Mouse (Mus musculus) lung, postnatal 0 days (tissue): ENCODE data around the gene St6galnac5. TPM values are rescaled to one million over a fixed set of nuclear protein-coding genes. Genes with fewer than 3 reads are reported as not detected.

Experiments
- ATAC-seq: fragments of 200-750 bp; cut with Nextera tagmentation; 2 replicates; pipeline ENCODE4 v1.8.0; 2017; ENCODE audit warnings: moderate library complexity
- DNase-seq: peaks from one replicate; pipeline ENCODE4 v3.0.0-alpha.2; 2016; ENCODE audit warnings: low spot score
- H3K27ac ChIP-seq: fragments of 300-500 bp; sonication (generic); 2 replicates; pipeline ENCODE4 v1.5.1; 2014; ENCODE audit warnings: antibody characterized with exemption, mild to moderate bottlenecking, low read length, mixed read lengths
- H3K27me3 ChIP-seq: fragments of 300-500 bp; sonication (generic); replicated peaks from 2 replicates; pipeline ENCODE4 v1.6.1; 2014; ENCODE audit warnings: low read length, mixed read lengths; ENCODE audit not compliant: insufficient read depth
- H3K36me3 ChIP-seq: fragments of 300-500 bp; sonication (generic); 2 replicates; pipeline ENCODE4 v1.6.1; 2014; ENCODE audit warnings: low read length, mixed read lengths; ENCODE audit not compliant: insufficient read depth
- H3K4me1 ChIP-seq: fragments of 300-500 bp; sonication (generic); 2 replicates; pipeline ENCODE4 v1.6.1; 2014; ENCODE audit warnings: antibody characterized with exemption, low read depth, low read length, mixed read lengths; ENCODE audit not compliant: insufficient read depth
- H3K4me2 ChIP-seq: fragments of 300-500 bp; sonication (generic); replicated peaks from 2 replicates; pipeline ENCODE4 v1.6.1; 2014; ENCODE audit warnings: low read depth, mild to moderate bottlenecking, low read length, moderate library complexity, mixed read lengths
- H3K4me3 ChIP-seq: fragments of 300-500 bp; sonication (generic); 2 replicates; pipeline ENCODE4 v1.5.1; 2014; ENCODE audit warnings: low read depth, low read length
- H3K9ac ChIP-seq: fragments of 300-500 bp; sonication (generic); replicated peaks from 2 replicates; pipeline ENCODE4 v1.6.1; 2014; ENCODE audit warnings: low read depth, mild to moderate bottlenecking
- H3K9me3 ChIP-seq: fragments of 300-500 bp; sonication (generic); 2 replicates; pipeline ENCODE4 v1.6.1; 2016; ENCODE audit warnings: low read length, mixed read lengths
- CTCF ChIP-seq: IDR thresholded peaks from 2 replicates; pipeline ENCODE4 v1.5.1; 2016; ENCODE audit warnings: antibody characterized with exemption, mild to moderate bottlenecking
- EP300 ChIP-seq: IDR thresholded peaks from 2 replicates; pipeline ENCODE4 v1.6.1; 2016; ENCODE audit warnings: antibody characterized with exemption, mild to moderate bottlenecking, control low read depth
- WGBS: fragments of 180-500 bp; shearing (Covaris S2); extraction: QIAGEN DNeasy Blood & Tissue Kit; methylation state at CpG from one replicate; pipeline ENCODE4 v1.1.7; 2014; 5-methylcytosine and 5-hydroxymethylcytosine counted together
- polyA plus RNA-seq: library from polyadenylated mRNA; unstranded; fragments of >200 nt; fragmentation: Nextera tagmentation; extraction: Ambion mirVana; gene quantifications from 2 replicates; pipeline ENCODE4 v1.2.1, GENCODE M21; 2015

St6galnac5 gene
- polyA plus RNA-seq, 1 experiment from 2014 or later = 2.4 TPM

DNA sequence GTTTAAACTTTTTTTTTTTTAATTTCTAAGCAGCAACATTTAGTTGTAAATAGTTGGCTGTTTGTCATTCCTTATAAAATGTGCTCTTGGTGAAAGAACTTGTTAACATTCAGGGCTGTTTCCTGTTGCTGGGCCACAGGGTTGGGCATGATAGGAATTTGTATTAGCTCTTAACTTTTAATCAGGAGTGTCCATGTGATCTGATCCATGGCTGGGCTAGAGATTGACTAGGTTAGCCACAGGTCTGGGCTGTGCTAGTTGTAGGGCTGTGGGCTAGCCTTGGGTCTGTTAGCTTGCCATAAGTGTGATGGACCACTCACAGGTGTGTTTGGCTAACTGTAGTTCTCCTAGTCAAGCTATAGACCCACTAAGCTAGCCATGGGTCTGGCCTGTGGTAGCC is 138.1 kb downstream of the St6galnac5 start:
- TF ChIP-seq EP300 (no peak), CTCF (no peak)
- no peak overlapping the region for H3K9ac ChIP-seq
- H3K9me3 ChIP-seq = no peaks in the 10 kb centered on the region
- H3K4me3 ChIP-seq = no peak overlapping the region
- no peak overlapping the region for H3K27ac ChIP-seq
- H3K4me2 ChIP-seq = no peak overlapping the region
- ATAC-seq (no peak), DNase-seq (no peak)
- H3K4me1 ChIP-seq = no peaks in the 10 kb centered on the region
- H3K36me3 ChIP-seq = no peaks in the 10 kb centered on the region
- no peaks in the 10 kb centered on the region for H3K27me3 ChIP-seq

DNA sequence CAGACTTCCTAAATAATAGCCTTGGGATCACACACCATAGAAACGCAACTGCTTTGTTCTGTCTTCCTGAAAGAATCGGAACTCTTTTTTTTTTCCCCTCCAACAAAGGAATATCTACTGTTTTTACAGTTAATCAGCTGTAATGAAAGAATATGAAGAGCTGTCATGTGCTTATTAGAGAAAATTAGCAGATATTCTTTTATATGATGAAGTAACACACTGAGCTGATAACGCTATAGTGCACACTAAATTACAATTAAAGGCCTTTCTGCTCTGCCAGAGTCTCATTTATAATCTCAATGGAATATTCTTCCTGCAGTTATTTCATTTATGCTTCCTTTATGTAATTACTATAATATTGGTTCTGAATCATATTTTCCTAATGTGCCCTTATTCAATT is 139.4 kb downstream of the St6galnac5 start:
- no peak for ATAC-seq
- H3K27me3 ChIP-seq = no peaks in the 10 kb centered on the region

DNA sequence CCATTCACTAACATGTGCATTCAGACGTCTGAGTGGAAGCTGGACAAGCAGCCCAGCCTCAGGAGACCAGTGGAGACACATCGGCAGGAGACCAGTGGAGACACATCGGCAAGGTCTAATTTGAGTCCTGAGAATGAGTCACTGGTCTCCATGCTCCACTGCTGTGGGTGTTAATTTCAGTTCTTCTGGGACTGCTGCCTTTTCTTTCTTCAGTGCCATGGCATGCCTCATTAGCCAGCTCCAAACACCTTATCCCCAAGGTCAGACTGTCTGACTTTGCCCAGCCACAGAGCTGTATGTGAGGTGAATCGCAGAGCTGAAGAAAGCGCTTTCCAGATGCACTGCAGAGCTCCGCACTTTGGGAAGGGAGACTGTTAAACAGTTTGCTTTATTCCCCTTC is 140.8 kb downstream of the St6galnac5 start:
- no peak overlapping the region for H3K4me2 ChIP-seq
- ATAC-seq (no peak), DNase-seq (no peak)
- H3K4me3 ChIP-seq = no peak overlapping the region
- H3K27ac ChIP-seq = no peak overlapping the region
- H3K36me3 ChIP-seq = no peaks in the 10 kb centered on the region
- H3K4me1 ChIP-seq = no peaks in the 10 kb centered on the region
- no peaks in the 10 kb centered on the region for H3K27me3 ChIP-seq
- 88% methylated on average over 6 of the region's 6 CpGs for WGBS
- TF ChIP-seq CTCF (no peak), EP300 (no peak)
- H3K9me3 ChIP-seq = no peaks in the 10 kb centered on the region
- H3K9ac ChIP-seq = no peak overlapping the region

More for the DNA sequence above, 139.4 kb downstream of the St6galnac5 start:
- H3K27ac ChIP-seq = no peak overlapping the region
- no peaks in the 10 kb centered on the region for H3K9me3 ChIP-seq
- 67% methylated on average over 3 of the region's 3 CpGs for WGBS
- no peaks in the 10 kb centered on the region for H3K4me1 ChIP-seq
- DNase-seq = no peak
- no peak overlapping the region for H3K4me2 ChIP-seq
- H3K36me3 ChIP-seq = no peaks in the 10 kb centered on the region
- no peak overlapping the region for H3K9ac ChIP-seq
- no peak for TF ChIP-seq EP300
- TF ChIP-seq CTCF = no peak
- H3K4me3 ChIP-seq = no peak overlapping the region

DNA sequence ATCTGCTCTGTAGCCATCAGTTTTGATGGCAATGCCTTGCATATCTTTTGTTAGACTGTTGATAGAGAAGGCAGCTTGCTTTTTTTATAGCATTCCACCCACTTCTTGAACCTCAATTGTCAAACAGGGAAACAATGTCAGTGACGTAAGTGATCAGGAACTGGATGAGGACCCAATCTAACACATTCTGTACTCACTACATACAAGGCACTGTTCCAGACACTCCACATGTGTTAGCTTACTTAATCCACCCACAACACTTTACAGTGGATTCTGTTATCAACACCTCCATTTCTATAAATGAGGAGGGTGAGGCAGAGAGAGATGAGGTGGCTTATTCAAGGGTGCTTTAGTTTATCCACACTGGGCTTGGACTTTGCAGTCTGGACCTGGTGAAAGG is 144.1 kb downstream of the St6galnac5 start:
- no peak for ATAC-seq
- no peak overlapping the region for H3K27ac ChIP-seq

DNA sequence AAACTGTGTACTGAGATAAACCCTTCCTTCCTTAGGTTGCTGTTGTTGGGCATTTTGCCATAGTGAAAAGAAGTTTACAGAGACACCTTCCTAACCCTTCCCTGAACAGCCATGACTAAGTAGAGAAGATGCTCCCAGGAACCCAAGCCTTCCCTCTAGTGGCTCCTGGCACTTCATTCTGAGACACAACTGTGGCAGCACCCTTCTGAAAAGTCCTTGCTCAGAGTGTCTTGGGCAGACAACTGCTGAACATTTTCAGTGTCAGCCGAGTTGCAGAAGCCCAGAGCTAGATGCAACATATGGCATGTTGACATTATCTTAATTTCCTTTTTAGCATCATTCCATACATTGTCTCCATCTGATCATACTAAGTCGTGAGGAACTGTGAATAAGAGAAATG is 144.6 kb downstream of the St6galnac5 start:
- Histone ChIP-seq H3K4me1 (no peaks in the 10 kb centered on the region), H3K27ac (no peak overlapping the region), H3K36me3 (no peaks in the 10 kb centered on the region), H3K27me3 (no peaks in the 10 kb centered on the region), H3K4me3 (no peak overlapping the region), H3K4me2 (no peak overlapping the region), H3K9ac (no peak overlapping the region), H3K9me3 (no peaks in the 10 kb centered on the region)
- no peak for DNase-seq
- ATAC-seq = no peak
- no peak for TF ChIP-seq CTCF
- no peak for TF ChIP-seq EP300
- WGBS = 55% methylated on average over 2 of the region's 2 CpGs

More for the DNA sequence above, 144.1 kb downstream of the St6galnac5 start:
- H3K4me1 ChIP-seq = no peaks in the 10 kb centered on the region
- H3K9me3 ChIP-seq = no peaks in the 10 kb centered on the region
- no peak overlapping the region for H3K4me3 ChIP-seq
- TF ChIP-seq EP300 (no peak), CTCF (no peak)
- 60% methylated on average over 1 of the region's 1 CpGs for WGBS
- H3K27me3 ChIP-seq = no peaks in the 10 kb centered on the region
- H3K4me2 ChIP-seq = no peak overlapping the region
- H3K36me3 ChIP-seq = no peaks in the 10 kb centered on the region
- no peak for DNase-seq
- H3K9ac ChIP-seq = no peak overlapping the region

DNA sequence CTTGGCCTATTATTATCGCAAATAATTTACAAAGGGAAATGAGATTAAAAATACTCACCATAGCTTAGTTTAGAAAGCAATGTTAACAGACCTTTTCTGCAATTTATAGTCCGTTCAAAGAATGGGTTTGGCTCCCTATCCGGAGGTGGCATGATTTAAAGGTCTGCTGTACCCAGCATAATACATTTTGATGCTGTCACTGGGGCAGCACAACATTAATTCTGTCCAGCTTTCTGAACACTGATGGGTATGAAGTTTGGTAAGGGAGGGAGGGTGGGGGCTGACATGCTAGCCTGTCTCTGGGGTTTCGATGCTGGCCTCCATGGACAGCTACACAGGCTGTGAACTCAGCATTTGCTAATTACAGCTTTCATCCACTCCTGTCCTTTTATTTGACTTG is 149.6 kb downstream of the St6galnac5 start:
- WGBS = 89% methylated on average over 4 of the region's 4 CpGs
- TF ChIP-seq CTCF (no peak), EP300 (no peak)
- H3K4me2 ChIP-seq = no peak overlapping the region
- H3K4me1 ChIP-seq = no peaks in the 10 kb centered on the region
- H3K27ac ChIP-seq = no peak overlapping the region
- no peak overlapping the region for H3K9ac ChIP-seq
- ATAC-seq = no peak
- no peaks in the 10 kb centered on the region for H3K36me3 ChIP-seq
- H3K4me3 ChIP-seq = no peak overlapping the region
- no peaks in the 10 kb centered on the region for H3K9me3 ChIP-seq
- no peaks in the 10 kb centered on the region for H3K27me3 ChIP-seq
- DNase-seq = no peak

DNA sequence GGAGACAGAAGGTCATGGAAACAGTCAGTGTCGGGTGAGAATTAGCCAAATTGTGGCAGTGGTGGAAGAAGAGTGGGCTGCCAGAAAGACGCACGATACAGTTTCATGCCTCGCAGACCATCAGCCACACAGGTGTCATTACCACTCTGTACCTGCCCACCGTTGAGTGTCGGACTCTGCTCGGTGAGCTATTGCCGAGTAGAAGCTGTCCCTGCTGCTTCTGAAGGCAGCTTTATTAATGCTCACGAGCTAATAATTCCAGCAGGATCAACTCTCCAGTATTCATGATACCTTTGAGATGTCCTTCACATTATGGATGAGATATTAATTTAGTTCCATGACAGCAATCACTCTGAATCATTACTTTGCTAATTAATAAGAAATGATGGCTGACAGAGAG is 150.1 kb downstream of the St6galnac5 start:
- no peaks in the 10 kb centered on the region for H3K9me3 ChIP-seq
- no peak for ATAC-seq
- no peaks in the 10 kb centered on the region for H3K4me1 ChIP-seq
- TF ChIP-seq CTCF = no peak
- no peak for DNase-seq
- 86% methylated on average over 9 of the region's 9 CpGs for WGBS
- H3K27ac ChIP-seq = no peak overlapping the region
- no peaks in the 10 kb centered on the region for H3K36me3 ChIP-seq
- H3K27me3 ChIP-seq = no peaks in the 10 kb centered on the region
- no peak overlapping the region for H3K4me3 ChIP-seq
- no peak overlapping the region for H3K9ac ChIP-seq
- no peak overlapping the region for H3K4me2 ChIP-seq
